Mouse (Mus musculus) bone marrow, adult 2 months (tissue): ENCODE data around the gene Clp1.

ENCODE experiments used
- CTCF ChIP-seq: fragments of 200-500 bp; IDR thresholded peaks from 2 replicates; pipeline ENCODE4 v1.5.1; 2011; ENCODE audit warnings: low read length, control low read depth; ENCODE audit not compliant: control insufficient read depth, insufficient read depth
- POLR2A ChIP-seq: fragments of 200-500 bp; IDR thresholded peaks from 2 replicates; pipeline ENCODE4 v1.6.1; 2011; ENCODE audit warnings: low read depth, mild to moderate bottlenecking, control low read depth, low read length, borderline replicate concordance; ENCODE audit not compliant: control insufficient read depth

- TF ChIP-seq CTCF (0 out of 2 replicates have a peak, but pooled peaks have one; percentile 30), POLR2A (no peak)
Measured at GRCm38 (mm10) chr2:84738271-84738911, 11.2 kb upstream of the Clp1 start.
